Mouse (Mus musculus): ENCODE measurements around the gene 4930447F04Rik. TPM values are rescaled to one million over a fixed set of nuclear protein-coding genes. Genes with fewer than 3 reads are reported as not detected.

The 4930447F04Rik gene
- not detected in 2 replicates for polyA plus RNA-seq (2015; fragmentation: Nextera tagmentation; extraction: Ambion mirVana)

DNA sequence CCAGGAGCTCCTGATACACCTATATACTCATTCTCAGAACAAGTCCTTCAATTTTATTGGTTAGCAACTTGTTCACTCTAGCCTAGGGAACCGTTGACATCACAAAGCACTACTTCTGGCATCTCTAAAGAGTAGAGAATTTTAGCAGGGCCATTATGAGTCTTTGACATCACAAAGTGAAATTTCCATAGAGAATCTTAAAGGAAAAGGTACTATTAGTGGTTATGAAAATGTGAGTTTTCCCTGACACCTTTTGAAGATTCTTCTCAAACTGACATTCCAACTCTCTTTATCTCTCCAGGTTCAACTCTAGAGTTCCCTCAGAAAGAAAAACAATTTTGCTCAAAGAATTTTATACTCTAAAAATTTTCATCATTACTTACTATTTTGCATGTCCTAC is at the start of gene 4930447F04Rik:
4930447F04Rik (minus strand) TSS at position 101 of the 400 bp plus-strand sequence.
- whole genome bisulfite sequencing: 79% methylated on average over 1 of the region's 1 CpGs

More for the DNA sequence above, at the start of gene 4930447F04Rik:
- ATAC-seq: no peak
- Histone ChIP-seq H3K4me1 (no peaks in the 10 kb centered on the region), H3K27me3 (no peaks in the 10 kb centered on the region), H3K27ac (no peak within 1 kb of the TSS), H3K4me3 (no peak within 1 kb of the TSS), H3K9me3 (replicated peaks) (no peaks in the 10 kb centered on the region), H3K36me3 (ENCODE audit: poor library complexity, severe bottlenecking) (no peaks in the 10 kb centered on the region), H3K9ac (no peak within 1 kb of the TSS), H3K4me2 (no peak within 1 kb of the TSS)
